Mouse (Mus musculus) embryonic facial prominence, embryonic 14.5 days (tissue): Measurements from ENCODE around the gene Tprkb. TPM values are rescaled to one million over a fixed set of nuclear protein-coding genes. Genes with fewer than 3 reads are reported as not detected.
"Not testable (repeated sequence)": the region's sequence is repeated elsewhere in the genome, so short reads cannot be mapped to it uniquely, and the experiment has no call there.

ENCODE experiments used
- ATAC-seq: fragments of 200-750 bp; cut with Nextera tagmentation; 2 replicates; pipeline ENCODE4 v1.8.0; 2017; ENCODE audit warnings: low read depth, moderate number of reproducible peaks, moderate TSS enrichment
- DNase-seq: peaks from one replicate; pipeline ENCODE4 v3.0.0-alpha.2; 2015; ENCODE audit warnings: low spot score
- H3K27ac ChIP-seq: fragments of 300-500 bp; sonication (generic); replicated peaks from 2 replicates; pipeline ENCODE4 v1.5.1; 2014; ENCODE audit warnings: low read depth, mild to moderate bottlenecking, low read length, moderate library complexity
- H3K27me3 ChIP-seq: fragments of 300-500 bp; sonication (generic); replicated peaks from 2 replicates; pipeline ENCODE4 v1.6.1; 2014; ENCODE audit warnings: low read length; ENCODE audit not compliant: control insufficient read depth, insufficient read depth
- H3K36me3 ChIP-seq: fragments of 300-500 bp; sonication (generic); 2 replicates; pipeline ENCODE4 v1.6.1; 2014; ENCODE audit warnings: low read length, mixed read lengths; ENCODE audit not compliant: control insufficient read depth, insufficient read depth
- H3K4me1 ChIP-seq: fragments of 300-500 bp; sonication (generic); 2 replicates; pipeline ENCODE4 v1.6.1; 2014; ENCODE audit warnings: antibody characterized with exemption, low read length; ENCODE audit not compliant: control insufficient read depth, insufficient read depth
- H3K4me2 ChIP-seq: fragments of 300-500 bp; sonication (generic); 2 replicates; pipeline ENCODE4 v1.6.1; 2014; ENCODE audit warnings: low read depth, mild to moderate bottlenecking, low read length, moderate library complexity, mixed read lengths
- H3K4me3 ChIP-seq: fragments of 300-500 bp; sonication (generic); 2 replicates; pipeline ENCODE4 v1.5.1; 2014; ENCODE audit warnings: low read depth, mild to moderate bottlenecking, low read length
- H3K9ac ChIP-seq: fragments of 300-500 bp; sonication (generic); 2 replicates; pipeline ENCODE4 v1.6.1; 2014; ENCODE audit warnings: low read depth, mild to moderate bottlenecking, low read length, moderate library complexity, mixed read lengths
- H3K9me3 ChIP-seq: fragments of 300-500 bp; sonication (generic); 2 replicates; pipeline ENCODE4 v1.6.1; 2016; ENCODE audit warnings: low read length; ENCODE audit not compliant: control insufficient read depth
- WGBS: fragments of 180-500 bp; shearing (Covaris S2); extraction: QIAGEN DNeasy Blood & Tissue Kit; methylation state at CpG from one replicate; pipeline ENCODE4 v1.1.7; 2014; 5-methylcytosine and 5-hydroxymethylcytosine counted together
- polyA plus RNA-seq: library from polyadenylated mRNA; unstranded; fragments of >200 nt; fragmentation: Nextera tagmentation; extraction: Ambion mirVana; gene quantifications from 2 replicates; pipeline ENCODE4 v1.2.1, GENCODE M21; 2014

The Tprkb gene
- polyA plus RNA-seq = 23.7 and 24.1 TPM in 2 replicates

DNA sequence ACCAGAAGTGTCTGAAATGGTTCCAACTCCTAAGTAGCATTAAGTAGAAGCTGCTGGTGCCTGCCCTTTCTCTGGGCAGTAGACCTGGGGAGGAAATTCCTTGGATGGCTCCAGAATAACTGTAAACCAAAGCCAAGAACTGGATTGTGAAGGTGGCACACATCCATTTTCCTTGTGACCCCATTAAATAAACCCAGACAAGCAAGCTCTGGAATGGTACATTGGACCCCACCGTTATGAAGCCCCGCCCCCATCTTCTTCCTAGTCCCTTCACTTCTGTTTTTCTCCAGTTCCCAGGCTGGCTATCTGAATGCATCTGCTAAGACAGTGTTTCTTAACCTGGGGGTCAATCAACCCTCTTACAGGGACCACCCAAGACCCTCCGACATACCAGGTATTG is at the start of gene Tprkb:
Tprkb (plus strand) TSS at position 279 of the 400 bp plus-strand sequence.
- WGBS = 84% methylated on average over 3 of the region's 3 CpGs
- Histone ChIP-seq H3K4me1 (peaks cover 10% of the 10 kb centered on the region), H3K4me3 (no peak within 1 kb of the TSS), H3K9me3 (no peaks in the 10 kb centered on the region), H3K9ac (no peak within 1 kb of the TSS), H3K4me2 (no peak within 1 kb of the TSS), H3K27ac (no peak within 1 kb of the TSS), H3K36me3 (no peaks in the 10 kb centered on the region), H3K27me3 (no peaks in the 10 kb centered on the region)
- ATAC-seq (no peak), DNase-seq (no peak)

DNA sequence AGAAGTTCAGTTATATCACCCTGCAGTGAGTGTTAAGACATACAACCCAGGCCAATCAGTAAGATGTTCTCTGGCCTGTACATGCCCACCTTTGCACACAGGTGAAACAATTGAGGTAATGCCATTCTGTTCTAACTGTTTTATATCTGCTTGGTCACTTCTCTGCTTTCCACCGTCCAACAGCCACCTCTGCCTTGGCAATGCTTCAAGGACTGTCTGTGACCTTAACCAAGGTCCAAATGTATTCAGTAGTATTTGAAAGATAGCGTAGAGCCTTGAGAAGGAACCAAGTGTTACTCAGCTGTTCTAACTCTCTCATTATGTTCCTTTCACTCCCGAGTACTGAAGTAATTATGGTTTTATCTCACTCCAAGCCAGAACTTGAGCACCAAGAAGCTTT is 49.1 kb upstream of the Tprkb start:
- Histone ChIP-seq H3K27me3 (no peaks in the 10 kb centered on the region), H3K4me1 (no peaks in the 10 kb centered on the region), H3K4me3 (no peak overlapping the region), H3K36me3 (no peaks in the 10 kb centered on the region), H3K27ac (no peak overlapping the region), H3K9me3 (no peaks in the 10 kb centered on the region), H3K9ac (no peak overlapping the region), H3K4me2 (no peak overlapping the region)
- WGBS = 69% methylated on average over 3 of the region's 3 CpGs
- ATAC-seq (no peak), DNase-seq (no peak)

- no peaks in the 10 kb centered on the region for H3K36me3 ChIP-seq
- DNase-seq (no peak), ATAC-seq (no peak)
- H3K9me3 ChIP-seq = no peaks in the 10 kb centered on the region
- H3K4me2 ChIP-seq = no peak overlapping the region
- no peak overlapping the region for H3K9ac ChIP-seq
- no peaks in the 10 kb centered on the region for H3K27me3 ChIP-seq
- H3K4me1 ChIP-seq = no peaks in the 10 kb centered on the region
- no peak overlapping the region for H3K4me3 ChIP-seq
- WGBS = 77% methylated on average over 2 of the region's 2 CpGs
- H3K27ac ChIP-seq = no peak overlapping the region
Measured at GRCm38 (mm10) chr6:85863136-85863535, 48.5 kb upstream of the Tprkb start.

- Histone ChIP-seq H3K27ac (no peak overlapping the region), H3K4me1 (no peaks in the 10 kb centered on the region), H3K4me2 (no peak overlapping the region), H3K9ac (no peak overlapping the region), H3K27me3 (no peaks in the 10 kb centered on the region), H3K9me3 (no peaks in the 10 kb centered on the region), H3K36me3 (no peaks in the 10 kb centered on the region), H3K4me3 (no peak overlapping the region)
- 92% methylated on average over 2 of the region's 2 CpGs for WGBS
- DNase-seq = no peak
- no peak for ATAC-seq
Measured at GRCm38 (mm10) chr6:85863840-85864239, 47.8 kb upstream of the Tprkb start.

DNA sequence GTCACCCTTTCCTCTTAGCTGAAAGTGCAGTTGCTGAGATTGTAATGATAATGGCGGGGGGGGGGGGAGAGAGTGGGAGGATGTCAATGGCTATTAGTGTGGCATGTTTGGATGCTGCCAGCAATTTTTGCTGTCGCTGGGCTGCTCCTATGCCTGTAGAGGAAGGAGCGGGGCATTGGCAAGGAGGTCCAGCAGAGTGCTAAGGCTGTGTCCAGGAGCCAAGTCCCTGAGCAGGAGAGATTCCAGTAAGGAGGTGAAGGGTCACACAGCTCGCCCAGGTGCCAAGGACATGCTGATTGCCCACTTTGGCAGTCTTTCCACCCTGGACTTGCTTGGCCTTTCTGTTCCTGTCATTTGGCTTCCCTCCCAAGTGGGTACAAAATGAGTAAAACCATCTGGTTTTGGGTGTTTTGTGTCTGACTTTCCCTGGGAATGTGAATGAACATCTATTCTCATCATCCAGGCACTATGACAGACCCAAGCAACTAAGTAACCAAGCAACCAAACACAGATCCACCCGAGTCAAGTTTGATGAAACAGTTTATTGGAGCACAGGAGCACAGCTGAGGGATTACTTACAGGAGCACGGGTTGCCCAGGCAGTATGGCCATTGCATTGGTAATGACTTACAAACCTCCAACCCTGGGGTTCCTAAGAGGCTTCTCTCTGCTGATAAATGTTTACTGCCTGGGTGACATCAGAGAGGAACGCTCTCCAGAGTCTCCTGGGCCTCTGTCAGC is 46.6 kb upstream of the Tprkb start:
- H3K27ac ChIP-seq, ATAC-seq, H3K27me3 ChIP-seq, H3K9ac ChIP-seq, H3K4me2 ChIP-seq, H3K36me3 ChIP-seq, H3K4me3 ChIP-seq, H3K9me3 ChIP-seq, DNase-seq, H3K4me1 ChIP-seq: not testable (repeated sequence)
- 78% methylated on average over 6 of the region's 7 CpGs for WGBS

DNA sequence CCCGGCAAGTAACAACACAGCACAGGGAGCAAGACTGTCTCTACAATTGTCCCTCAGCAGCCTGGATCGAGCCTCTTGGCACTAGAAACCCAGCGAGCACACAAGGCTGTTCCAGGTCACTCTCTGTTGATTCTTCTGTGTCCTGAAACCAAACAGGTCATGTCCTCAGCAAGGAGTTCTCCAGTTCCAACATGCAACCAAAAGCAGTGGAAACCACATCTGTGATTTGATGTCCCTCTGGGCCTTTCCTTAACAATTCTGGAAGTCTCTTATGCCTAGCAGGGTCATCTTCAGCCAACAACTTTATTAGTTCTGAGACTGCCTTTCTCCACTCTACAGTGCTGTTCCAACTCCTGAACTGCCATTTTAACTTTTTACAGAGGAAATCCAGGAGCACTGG is 45.5 kb upstream of the Tprkb start:
- not testable (repeated sequence) for H3K27me3 ChIP-seq, DNase-seq, H3K4me1 ChIP-seq, H3K4me2 ChIP-seq, H3K36me3 ChIP-seq, H3K27ac ChIP-seq, ATAC-seq, H3K4me3 ChIP-seq, H3K9ac ChIP-seq, H3K9me3 ChIP-seq
- WGBS = 84% methylated on average over 3 of the region's 3 CpGs

GRCm38 (mm10) chr6:85866995-85867394 is 44.7 kb upstream of the Tprkb start:
- 67% methylated on average over 1 of the region's 1 CpGs for WGBS
- H3K9ac ChIP-seq, H3K9me3 ChIP-seq, H3K27me3 ChIP-seq, H3K4me3 ChIP-seq, H3K4me1 ChIP-seq, H3K4me2 ChIP-seq, ATAC-seq, H3K36me3 ChIP-seq, DNase-seq, H3K27ac ChIP-seq: not testable (repeated sequence)

DNA sequence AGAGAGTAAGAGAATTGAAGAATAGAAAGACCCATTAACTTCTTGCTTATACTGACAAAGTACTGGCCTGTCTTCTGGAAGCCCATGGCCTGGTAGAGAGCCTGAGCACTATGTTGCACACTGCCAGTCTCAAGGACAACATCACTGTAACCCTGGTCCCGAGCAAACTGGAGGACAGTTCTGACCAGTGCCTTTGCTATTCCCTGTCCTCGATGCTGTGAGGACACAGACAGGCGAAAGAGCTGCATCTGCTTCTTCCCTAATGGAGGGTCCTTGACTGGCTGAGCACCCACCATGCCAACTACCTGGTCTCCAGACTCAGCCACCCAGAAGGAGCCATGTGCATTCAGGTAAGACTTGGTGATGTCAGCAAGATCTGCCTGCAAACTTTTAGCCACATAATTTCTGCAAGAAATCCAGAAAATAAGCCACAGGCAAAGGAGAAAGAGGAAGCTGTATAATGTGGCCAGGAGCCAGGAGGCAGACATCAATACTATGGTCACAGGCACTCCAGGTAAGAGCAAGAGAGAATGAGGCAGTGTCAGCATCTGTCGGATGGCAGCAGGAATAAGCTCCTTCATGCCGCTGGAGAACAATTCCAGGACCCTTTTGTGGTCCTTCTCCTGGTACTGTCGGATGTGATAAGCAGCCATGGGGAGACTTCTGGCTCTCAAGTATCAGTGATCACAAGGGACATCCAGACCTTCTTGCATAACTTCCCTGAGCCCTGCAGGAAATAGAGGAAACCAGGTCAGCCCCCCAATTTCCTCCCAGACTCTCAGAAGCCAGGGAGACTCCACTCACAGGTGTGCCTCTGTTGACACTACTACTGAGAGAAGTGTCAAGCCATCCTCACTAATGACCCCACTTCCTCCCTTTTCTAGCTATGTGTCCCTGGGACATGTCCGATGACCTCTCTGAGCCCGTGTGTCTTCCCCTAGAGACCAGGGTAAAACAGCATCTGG is 43.7 kb upstream of the Tprkb start:
- DNase-seq (no peak), ATAC-seq (no peak)
- H3K9me3 ChIP-seq = no peaks in the 10 kb centered on the region
- H3K27me3 ChIP-seq = no peaks in the 10 kb centered on the region
- no peaks in the 10 kb centered on the region for H3K4me1 ChIP-seq
- H3K4me3 ChIP-seq = no peak overlapping the region
- H3K4me2 ChIP-seq = no peak overlapping the region
- no peaks in the 10 kb centered on the region for H3K36me3 ChIP-seq
- H3K27ac ChIP-seq = no peak overlapping the region
- 66% methylated on average over 8 of the region's 8 CpGs for WGBS
- H3K9ac ChIP-seq = no peak overlapping the region
